Mouse (Mus musculus): ENCODE data around the gene Rps10.

The Rps10 gene

DNA sequence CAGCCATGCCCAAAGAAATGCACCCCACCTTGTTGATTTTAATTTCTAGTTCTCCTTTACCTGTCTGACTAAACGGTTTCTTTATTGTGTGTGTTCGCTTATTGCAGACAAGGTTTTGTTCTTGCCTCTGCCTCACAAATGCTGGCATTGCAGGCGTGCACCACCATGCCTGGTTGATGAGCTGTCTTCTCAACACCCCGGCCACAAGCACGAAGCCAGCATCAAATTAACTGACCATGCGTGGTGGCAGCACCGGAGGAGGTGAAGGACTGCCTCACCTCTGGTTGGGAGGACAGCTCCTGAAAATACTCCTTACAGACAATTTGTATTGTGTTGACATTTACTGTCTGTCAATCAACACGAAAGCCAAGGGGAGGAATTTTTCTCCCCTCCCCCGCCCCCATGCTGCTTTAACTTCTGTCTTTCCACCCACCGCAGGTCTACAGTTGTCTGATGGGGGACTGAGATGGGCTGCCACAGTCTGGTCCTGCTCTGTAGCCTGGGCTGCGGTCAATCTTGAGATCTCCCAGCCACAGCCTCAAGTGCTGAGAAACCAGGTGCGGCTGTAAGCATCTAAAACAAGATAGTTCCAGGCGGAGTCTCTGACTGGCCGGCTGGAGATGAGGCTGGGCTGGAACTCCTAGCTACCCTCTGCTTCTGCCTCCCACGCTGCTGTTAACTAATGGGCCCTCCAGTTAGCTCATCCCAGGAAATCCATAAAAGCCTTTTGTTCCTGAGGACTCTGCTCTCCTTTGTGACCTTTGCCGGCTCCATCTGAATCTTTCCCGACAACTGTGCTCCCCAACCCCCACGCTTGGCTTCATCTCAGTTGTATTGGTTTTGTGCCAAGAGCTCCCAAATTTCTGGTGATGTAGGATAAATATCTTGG is at the start of gene Rps10:
Gene Rps10, minus strand, starts transcription at position 538 of the 889 bp plus-strand sequence.
- no peak for DNase-seq

DNA sequence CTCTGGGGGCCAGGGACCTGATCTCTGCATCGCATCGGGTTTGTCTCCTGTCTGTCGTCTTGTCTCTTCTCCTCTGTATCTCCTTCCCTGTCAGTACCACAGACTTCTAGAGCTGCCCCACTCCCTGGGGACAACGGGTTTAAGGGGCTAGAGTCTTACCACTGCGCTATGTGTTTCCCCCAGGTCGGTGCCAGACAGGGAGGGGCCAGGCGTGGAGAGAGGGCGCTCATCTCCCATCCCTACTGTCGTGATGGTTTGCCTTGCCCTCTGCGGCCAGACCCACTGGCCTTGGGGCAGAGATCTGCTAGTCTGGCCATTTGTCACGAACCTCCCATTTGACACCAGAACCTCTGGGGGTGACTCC is 49.1 kb upstream of the Rps10 start:
- DNase-seq: no peak

DNA sequence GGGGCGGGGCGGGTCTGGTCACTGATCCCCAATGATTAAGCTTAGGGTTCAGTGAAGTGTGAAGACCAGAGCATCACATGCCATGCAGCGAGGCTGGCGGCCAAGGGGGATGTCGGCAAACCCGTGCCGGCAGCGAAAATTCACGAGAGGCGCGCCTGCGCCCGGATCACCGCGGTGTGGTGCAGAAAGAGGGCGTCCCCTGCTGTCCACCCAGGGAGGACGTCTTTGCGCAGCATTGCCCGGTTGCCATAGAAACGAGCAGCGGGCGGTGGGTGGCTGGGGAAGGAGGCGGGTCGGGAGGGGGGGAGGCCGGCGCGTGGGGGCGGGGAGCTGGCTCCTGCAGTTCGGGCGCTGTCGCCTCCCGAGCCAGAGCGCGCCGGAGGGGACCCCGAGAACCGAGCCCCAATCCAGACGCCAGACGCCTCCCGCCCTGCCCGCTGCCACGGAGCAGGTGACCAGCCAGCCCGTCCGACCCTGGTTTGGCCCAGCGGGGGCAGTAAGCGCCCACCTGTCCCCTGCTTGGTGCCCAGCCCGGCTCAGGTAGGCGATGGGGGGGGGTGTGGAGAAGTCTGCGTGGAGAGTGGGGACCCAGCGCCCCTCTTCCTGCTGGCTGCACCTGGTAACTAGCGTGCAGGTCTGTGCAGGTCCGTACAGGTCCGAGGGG is 48.5 kb upstream of the Rps10 start:
- peak; percentile 23 for DNase-seq

DNA sequence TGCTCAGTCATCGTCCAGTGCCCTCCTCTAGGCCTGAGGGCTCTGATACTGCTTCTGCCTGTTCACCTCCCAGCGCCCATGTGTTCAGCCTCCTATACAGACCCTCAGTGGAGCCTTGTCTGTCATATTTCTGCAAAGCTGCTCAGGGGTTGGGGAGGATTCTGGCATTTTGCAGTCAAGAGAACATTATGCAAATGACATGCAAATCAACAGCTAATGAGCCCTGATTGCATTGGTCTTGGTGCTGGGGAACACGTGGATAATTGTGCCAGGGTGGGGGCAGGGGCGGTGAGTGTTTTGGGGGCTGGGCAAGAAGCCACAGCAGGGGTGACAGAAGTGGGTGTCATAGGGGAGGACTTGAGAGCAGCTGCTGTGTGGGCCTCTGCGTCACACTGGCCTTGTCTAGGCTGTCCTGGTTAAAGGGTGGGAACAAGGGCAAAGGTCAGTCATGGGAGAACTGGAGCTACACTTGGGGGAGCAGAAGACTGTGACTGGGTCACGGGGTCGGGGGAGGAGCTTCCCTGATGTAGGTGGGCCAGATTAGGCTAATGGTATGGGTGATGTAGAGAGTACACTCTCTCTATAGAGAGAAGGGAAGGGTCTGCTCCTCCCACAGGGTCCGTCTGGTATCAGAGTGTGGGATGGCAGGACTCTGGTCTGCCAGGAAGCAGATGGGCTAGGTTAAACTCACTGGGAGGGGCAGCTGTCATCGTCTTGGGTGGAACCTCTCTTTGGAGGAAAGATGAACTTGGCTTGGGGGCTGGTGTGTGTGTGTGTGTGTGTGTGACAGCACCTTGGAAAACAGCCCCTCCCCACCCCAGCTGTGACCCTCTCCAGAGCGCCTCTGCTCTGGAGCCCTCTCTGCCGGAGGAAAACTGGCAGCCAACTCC is 42.7 kb upstream of the Rps10 start:
- DNase-seq: no peak

DNA sequence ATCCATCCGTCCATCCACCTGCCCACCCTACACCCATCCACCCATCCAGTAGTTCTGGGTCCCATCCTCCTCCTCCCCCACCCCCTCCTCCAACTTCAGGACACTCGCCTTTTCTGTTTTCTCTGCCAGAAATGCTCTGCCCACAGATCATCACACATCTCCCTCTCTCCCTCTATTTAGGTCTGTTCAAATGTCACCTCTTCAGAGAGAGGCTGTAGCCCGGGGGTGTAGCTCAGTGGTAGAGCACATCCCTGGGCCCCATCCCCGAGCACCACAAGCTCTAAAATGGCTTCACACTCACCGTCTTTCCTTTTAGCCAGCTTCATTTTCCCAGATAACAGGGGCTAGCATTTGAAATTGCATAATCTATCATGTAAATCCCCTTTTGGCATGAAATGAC is 41.3 kb upstream of the Rps10 start:
- no peak for DNase-seq

DNA sequence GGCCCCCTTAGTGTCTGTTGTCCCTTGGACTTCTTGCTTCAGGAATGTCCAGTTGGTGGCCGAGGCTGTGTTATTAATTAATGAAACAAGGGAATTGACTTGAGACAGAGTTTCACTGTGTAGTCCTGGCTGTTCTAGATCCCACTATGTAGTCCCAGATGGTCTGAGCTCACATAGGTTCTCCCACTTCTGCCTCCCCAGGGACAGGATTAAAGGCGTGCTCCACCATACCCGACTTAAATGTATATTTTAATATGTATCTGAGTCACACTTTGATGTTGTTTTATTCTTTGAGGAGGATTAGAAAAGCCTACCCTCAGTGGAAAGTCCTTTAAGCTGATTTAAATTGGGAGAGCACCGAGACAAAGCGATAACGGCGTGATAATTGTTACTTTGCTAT is 39.8 kb upstream of the Rps10 start:
- DNase-seq: no peak

DNA sequence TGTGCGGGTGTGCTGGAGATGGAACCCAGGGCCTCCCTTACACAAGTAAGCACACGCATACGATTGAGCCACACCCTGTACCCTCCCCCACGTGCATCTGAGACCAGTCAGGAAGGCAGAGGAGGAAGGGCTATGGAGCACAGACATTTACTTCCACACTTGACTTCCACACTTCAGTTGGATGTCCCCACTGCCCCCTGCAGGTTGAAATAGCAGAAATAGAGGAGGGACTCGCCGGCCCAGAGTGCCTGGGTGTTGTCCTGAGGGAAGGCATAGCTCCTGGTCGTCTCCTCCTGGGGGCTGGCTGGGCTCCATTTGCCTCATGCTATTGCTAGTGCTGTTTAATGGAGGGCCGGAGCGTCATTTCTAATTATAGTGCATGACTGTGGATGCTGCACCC is 39.0 kb upstream of the Rps10 start:
- DNase-seq: no peak

DNA sequence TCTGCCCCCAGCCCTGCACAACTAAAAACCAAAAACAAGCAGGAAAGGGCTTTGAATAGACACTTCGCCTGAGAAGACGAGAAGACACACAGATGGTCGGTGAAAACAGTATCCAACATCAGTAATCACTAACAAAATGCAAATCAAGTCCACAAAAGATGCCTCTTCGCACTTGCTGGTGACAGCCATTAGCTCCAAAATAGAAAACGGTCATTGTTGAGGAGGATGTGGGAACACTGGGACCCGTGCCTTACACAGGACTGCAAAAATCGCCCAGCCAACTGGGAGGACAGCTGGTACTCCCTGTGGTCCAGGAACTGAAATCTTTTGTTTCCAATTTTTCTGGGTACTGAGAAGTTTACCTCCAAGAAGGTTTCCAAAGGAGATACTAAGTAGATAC is 37.5 kb upstream of the Rps10 start:
- no peak for DNase-seq

DNA sequence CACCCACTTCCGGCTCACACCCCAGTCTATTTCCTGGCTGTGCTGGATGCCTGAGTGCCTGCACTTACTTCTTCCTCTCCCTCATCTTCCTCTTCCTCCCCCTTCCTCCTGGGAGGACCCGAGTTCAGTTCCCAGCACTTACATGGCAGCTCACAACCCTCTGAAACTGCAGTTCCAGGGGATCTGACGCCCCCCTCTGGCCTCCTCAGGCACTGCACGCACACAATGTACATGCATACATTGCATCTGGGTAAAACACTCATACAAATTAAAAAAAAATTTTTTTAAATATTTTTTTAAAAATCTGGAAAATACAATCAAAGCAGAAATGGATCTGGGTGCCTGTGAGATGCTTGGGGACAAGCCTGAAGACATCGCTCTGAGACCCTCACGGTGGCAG is 35.3 kb upstream of the Rps10 start:
- DNase-seq: no peak

DNA sequence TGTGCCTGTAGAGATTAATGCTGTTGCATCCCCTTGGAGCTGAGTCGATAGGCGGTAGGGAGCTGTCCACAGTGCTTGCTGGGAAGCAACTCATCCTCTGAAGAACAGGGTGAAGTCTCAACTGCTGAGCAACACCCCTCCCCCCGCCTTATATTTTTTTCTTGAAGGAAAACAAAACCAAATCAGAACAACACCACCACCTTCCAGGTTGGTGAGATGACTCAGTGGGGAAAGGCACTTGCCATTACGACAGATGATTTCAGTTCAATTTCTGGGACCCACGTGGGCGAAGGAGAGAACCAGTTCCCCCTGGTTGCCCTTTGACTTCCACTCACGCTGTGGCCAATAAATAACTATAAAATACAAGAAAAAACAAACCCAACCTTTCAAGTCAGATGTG is 22.3 kb upstream of the Rps10 start:
- DNase-seq: no peak

DNA sequence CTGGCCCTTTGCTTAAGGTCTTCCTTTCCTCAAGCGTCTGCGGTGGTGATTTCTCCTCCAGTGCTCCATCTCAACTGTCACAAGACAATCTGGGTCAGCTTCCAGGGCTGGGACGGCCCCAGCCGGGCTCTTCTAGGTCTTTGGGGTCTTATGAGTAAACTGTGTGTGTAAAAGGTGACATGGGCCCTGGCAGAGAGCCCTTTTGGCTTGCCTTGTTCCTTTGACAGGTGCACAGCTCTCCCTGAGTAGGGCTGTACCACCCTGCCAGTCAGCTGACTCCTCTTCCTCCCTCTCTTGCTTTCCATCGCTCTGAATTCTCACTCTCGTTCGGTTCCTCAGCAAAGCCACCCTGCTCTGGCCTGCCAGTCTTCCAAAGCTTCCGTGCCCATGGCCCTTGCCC is 20.7 kb upstream of the Rps10 start:
- DNase-seq: no peak

DNA sequence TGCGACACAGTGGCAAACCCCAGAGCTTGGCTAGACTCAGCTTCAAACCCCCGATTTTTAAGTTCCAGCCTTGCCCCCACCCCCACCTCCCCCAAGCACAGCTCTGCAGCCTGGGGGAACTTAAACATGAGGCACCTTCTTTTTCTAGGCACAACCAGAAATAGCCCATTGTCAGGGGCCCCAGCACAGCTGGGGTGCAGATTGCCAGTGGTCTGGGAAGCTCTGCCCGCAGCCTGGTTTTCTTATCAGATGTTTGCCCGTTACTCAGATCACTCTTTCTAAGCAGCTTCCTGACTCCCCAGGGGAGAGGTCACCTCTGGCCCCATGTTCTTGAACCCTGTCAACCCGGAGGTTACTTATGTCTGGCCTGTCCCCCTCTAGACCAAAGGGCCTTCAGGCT is 19.9 kb upstream of the Rps10 start:
- no peak for DNase-seq

DNA sequence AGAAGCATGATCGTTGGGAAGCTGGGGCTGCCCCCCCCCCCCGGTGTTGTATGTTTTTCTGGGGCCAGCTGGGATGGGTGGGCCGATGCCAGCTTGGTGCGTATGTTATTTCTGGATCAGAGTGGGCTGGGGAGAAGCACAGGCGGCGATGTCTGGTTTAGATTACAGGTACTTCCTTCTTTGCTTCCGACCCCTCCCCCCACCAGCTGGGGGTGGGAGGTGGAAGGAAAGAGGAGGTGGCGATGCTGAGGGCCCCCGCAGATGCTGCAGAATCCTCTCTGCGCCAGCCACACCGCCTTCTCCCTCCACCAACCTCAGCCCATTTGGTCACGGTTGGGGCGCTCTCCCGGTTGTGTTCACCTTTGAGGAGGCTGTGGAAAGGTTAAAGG is 19.5 kb upstream of the Rps10 start:
- no peak for DNase-seq

DNA sequence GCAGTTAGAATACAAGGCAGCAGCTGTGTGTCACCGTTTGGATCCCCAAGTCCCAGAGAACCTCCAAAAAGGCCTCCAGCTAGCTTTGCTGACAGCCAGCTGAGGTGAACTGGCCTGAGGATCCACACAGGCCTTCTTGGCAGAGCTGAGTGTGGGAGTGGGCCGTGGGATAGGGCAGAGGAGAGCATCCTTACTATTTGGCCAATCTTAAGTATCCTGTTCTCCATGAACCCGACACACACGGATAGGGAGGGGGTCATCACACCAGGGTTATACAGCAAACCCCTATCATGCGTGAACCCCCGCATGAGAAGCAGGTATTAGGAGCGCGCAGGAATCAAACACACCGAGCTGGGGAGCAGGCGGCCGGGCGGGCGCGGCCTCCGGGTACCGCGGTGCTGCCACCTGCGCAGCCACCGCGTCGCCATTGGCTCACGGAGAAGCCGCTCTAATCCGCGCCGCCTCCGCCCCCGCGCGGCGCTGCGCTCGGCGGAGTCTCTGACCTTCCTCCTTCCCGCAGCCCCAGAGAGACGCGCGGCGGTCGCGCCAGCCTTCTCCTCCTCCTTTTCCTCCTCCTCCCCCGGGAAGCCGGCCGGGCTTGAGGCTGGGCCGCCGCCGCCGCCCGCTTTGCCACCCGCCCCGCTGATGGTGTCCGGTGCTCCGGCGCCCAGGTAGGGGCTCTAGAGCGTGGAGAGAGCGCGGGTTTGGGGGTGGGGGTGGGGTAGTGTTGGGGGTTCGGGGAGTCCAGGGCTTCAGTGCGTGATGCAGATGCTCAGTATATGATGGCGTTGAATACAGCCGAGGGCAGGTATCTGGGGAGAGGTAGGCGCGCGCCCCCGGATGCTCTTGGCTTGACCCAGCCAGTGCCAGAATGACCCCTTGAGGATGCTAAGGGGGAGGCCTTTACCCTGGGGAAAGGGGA is 18.9 kb upstream of the Rps10 start, which contains the start of gene Pacsin1:
Gene Pacsin1, plus strand, starts transcription at position 421 of the 922 bp plus-strand sequence.
- DNase-seq: no peak

DNA sequence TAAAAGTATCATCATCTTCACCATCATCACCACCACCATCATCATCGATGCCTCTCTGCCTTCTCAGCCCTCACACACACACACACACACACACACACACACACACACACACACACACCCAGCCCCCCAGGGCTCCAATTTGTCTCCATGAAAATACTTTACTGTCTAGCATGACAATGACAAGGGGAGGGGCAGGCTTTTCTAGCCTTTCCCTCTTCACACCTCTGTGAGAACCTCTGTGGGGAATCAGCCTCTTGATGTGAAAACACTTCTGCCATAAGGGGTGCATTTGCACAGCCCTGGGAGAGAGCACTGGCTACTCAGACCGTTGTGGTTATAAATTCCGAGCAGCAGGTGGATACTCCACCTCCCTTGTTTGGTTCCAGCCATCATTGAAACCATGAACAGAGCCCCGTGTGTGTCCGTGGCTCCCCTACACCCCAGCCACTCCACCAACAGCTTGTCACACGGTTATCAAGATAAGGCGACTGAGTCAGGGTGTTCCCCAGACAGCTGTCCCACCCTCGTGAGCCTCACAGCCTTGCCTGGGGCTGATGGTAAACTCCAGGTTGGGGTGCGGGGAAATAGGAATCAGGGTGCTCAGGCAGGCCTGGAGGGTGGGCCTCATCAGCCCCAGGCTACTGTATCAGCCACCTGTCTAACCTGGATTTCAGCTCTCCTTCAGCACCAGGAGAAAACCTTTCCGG is 16.9 kb upstream of the Rps10 start:
- DNase-seq: no peak

DNA sequence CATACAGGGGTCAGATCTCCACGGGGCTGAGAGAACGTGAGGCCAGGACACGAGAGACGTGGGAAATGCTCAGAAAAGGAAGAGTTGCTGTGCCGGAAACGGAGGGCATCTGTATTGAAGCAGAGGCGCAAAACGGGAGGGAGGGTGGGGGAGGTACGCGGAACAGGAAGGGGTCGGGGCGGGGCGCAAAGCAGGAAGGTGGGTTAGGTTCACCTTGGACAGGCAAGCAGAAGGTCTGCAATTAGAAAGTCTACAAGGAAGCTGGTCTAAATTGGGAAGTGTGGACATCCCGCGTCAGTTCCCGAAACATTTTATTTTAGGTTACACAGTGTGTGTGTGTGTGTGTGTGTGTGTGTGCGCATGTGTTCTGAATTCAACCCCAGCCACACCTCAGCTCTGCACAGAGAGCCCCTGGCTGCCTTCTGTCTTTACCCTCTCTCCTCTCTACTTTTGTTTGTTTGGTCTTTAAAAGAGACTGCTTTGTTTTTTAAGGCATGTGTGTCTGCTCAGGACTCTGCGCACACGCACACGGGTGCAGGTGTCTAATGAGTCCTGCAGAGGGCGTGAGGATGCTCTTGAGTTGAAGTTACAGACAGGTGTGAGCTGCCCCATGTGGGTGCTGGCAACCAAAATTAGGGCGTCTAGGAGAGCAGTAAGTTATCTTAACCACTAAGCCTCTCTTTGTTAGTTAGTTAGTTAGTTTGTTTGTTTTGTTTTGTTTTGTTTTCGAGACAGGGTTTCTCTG is 15.7 kb upstream of the Rps10 start:
- DNase-seq: no peak

DNA sequence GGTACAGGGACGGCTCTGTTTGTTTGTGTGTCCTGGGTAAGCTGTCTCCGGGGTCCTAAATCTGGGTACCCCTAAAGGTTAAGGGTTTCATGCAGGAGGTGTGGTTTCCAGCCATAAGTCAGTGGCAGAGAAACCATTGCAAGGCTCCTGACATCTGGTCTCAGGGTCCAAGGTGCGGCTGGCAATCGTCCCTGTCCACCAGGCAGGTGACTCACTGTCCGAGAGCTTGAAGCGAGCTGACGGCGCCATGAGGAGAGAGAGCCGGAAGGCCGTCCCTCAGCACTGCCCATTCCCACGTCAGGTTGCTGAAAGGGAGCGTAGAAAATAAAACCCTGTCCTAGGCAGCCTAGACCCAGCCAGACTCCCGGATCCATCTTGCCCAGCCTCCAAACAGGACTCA is 14.1 kb upstream of the Rps10 start:
- peak; percentile 75 for DNase-seq

DNA sequence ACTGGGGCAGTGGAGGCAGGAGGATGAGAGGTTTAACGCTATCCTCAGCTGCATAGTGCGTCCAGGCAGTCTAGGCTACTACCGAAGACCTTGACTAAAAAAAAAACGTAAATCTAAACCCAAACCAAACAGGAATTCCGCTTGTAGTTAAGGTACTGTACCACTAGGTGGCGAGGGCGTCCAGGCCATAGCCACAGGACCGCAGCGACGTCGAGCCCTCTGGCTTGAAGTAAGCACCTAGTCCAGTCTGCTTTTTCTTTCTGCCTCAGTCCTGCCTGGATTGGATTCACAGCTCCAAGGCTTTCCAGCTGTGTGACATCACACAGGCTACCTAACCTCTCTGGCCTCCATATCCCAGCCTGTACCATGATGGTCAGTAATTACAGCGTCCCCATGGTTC is 13.7 kb upstream of the Rps10 start:
- peak; percentile 64 for DNase-seq

DNA sequence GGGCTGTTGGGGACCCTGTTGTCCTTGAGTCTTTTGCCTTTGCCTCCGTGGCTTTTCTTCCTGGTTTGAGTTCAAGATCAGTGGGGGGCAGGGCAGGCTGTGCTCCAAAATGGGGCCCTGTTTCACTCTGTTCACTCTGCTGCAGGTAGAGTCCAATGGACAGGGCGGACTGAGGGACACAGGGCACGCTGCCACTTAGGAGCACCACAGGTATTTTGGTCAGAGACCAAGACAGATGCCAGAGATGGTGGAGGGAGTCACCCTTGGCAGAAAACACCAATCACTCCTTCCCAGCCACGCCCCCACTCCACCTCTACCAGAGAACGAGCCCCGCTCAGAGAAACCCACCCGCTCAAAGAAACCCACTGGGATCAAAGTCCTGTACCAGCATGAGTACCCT is 9.3 kb upstream of the Rps10 start:
- DNase-seq: peak; percentile 52

DNA sequence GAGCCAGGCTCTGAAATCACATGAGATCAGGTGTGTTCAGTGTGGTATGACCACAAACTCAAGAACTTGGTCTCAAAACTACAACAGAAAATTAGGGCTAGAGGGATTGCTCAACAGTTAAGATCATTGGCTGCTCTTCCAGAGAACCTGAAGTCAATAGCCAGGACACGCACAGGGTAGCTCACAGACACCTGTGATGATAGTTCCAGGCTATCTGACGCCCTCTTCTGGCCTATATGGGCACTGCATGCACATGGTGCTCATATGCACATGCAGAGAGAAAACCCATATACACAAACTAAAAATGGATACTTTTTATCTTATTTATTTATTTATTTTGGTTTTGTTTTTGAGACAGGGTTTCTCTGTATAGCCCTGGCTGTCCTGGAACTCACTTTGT is 8.1 kb upstream of the Rps10 start:
- no peak for DNase-seq

DNA sequence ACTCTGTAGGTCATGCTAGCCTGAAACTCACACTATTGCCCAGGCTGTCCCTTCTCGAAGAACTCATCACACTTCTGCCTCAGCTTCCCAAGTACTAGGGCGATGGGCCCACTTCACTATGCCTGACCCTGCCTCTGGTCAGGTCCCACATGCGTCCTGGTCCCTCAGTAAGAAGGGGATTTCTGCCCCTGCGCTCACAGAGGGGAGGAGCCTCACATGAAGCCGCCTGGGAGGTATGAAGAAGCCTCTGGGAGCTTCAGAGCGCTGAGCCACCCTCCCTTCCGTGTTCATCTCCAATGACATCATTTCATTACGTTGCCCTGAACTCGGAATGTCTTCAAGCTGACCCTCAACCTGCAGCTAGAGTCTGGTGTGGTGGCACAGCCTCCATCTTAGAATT is 7.3 kb upstream of the Rps10 start:
- DNase-seq: no peak

Data from kidney, adult 11 months (tissue).